In the genomic region with DNA sequence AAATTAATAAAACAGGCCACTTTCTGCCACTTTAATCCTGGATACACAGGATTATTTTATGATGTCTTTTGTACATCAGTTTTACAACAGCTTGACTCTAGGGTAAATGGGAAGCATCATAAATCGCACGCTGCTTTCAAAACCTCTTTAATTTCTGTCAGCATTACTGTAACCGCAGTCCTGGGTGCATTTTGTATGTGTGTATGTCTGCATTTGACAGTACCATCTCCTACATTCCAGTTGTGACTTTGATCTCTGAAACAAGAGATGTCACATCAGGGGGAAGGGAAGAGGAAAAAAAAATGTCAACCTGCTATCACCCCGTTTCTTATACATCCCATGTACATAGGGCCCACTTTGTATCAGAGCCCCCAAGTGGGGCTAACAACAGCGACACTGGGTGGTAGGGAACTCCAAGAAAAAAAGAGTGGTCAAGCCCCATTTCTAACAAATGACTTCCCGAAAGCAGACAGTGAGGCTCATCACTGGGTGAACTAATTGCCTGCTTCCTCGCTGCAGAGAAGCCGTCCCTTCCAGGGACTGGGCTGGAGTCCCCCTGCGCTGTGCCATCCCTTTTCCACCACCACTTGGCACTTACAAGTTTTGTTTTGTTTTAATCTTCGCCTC, we compare ENCODE assay signal across 8 mouse cellular contexts. TPM values are rescaled to one million over a fixed set of nuclear protein-coding genes. Genes with fewer than 3 reads are reported as not detected.
DNase-seq lines count a peak whose midpoint lies in the region; ATAC-seq and TF ChIP-seq lines count a peak whose summit lies in the region.

No protein-coding gene starts in this region.

- peak; percentile 43 for TF ChIP-seq CTCF in stomach, postnatal 0 days (IDR thresholded peaks at IDR 0.05; ENCODE audit: low read depth)

- H3K4me3 ChIP-seq in neural tube, embryonic 11.5 days (ENCODE audit: low read depth, low read length): peak overlapping the region; percentile 58
- peak overlapping the region; percentile 64 for H3K4me3 ChIP-seq in forebrain, embryonic 15.5 days
- H3K4me3 ChIP-seq in limb, embryonic 11.5 days (ENCODE audit: low read depth, low read length): peak overlapping the region; percentile 81
- peak overlapping the region; percentile 72 for H3K4me3 ChIP-seq in stomach, postnatal 0 days (ENCODE audit: low read depth, low read length)

- peak; percentile 35 for DNase-seq in neural tube, embryonic 11.5 days (ENCODE audit: low spot score)
- DNase-seq in neural tube, embryonic 10.5 days (ENCODE audit: extremely low spot score, low spot score): no peak
- peak; percentile 41 for DNase-seq in limb, embryonic 11.5 days (ENCODE audit: low spot score)
- DNase-seq in stomach, postnatal 0 days (ENCODE audit: low spot score): no peak
- DNase-seq in left cerebral cortex, postnatal 4 days: no peak
- DNase-seq in gastrocnemius, postnatal 25 days: no peak
- no peak for DNase-seq in layer of hippocampus, postnatal 10 days (ENCODE audit: low spot score in 2 of 2)

- no peak overlapping the region for H3K27ac ChIP-seq in neural tube, embryonic 11.5 days (ENCODE audit: low read depth, low read length)
- H3K27ac ChIP-seq in forebrain, embryonic 15.5 days (replicated peaks): no peak overlapping the region
- H3K27ac ChIP-seq in limb, embryonic 11.5 days (replicated peaks; ENCODE audit: low read depth, low read length): no peak overlapping the region
- H3K27ac ChIP-seq in stomach, postnatal 0 days (replicated peaks): peak overlapping the region; percentile 93; the same call in 1 of the 2 replicates

- no peaks in the 10 kb centered on the region for H3K9me3 ChIP-seq in neural tube, embryonic 11.5 days (ENCODE audit: control insufficient read depth, low read length)
- no peaks in the 10 kb centered on the region for H3K9me3 ChIP-seq in forebrain, embryonic 15.5 days
- H3K9me3 ChIP-seq in limb, embryonic 11.5 days (ENCODE audit: control insufficient read depth, low read length): no peaks in the 10 kb centered on the region
- no peaks in the 10 kb centered on the region for H3K9me3 ChIP-seq in stomach, postnatal 0 days (ENCODE audit: control insufficient read depth, low read length)

- peak overlapping the region; percentile 62 for H3K9ac ChIP-seq in neural tube, embryonic 11.5 days (ENCODE audit: low read length)
- no peak overlapping the region for H3K9ac ChIP-seq in forebrain, embryonic 15.5 days (replicated peaks)
- peak overlapping the region; percentile 86 for H3K9ac ChIP-seq in limb, embryonic 11.5 days (ENCODE audit: low read length)
- H3K9ac ChIP-seq in stomach, postnatal 0 days (ENCODE audit: low read length): peak overlapping the region; percentile 78

- no peak for TF ChIP-seq EP300 in stomach, postnatal 0 days (optimal IDR thresholded peaks at IDR 0.05)

- H3K27me3 ChIP-seq in neural tube, embryonic 11.5 days (ENCODE audit: control insufficient read depth, insufficient read depth, low read length): peaks cover 30% of the 10 kb centered on the region
- H3K27me3 ChIP-seq in forebrain, embryonic 15.5 days: peaks cover 67% of the 10 kb centered on the region
- H3K27me3 ChIP-seq in limb, embryonic 11.5 days (ENCODE audit: control insufficient read depth, insufficient read depth, low read length): no peaks in the 10 kb centered on the region
- H3K27me3 ChIP-seq in stomach, postnatal 0 days (ENCODE audit: control insufficient read depth, insufficient read depth, low read length): no peaks in the 10 kb centered on the region

- WGBS in neural tube, embryonic 11.5 days: 11% methylated on average over 10 of the region's 10 CpGs
- WGBS in forebrain, embryonic 15.5 days: 21% methylated on average over 10 of the region's 10 CpGs
- WGBS in limb, embryonic 11.5 days: 10% methylated on average over 10 of the region's 10 CpGs
- 14% methylated on average over 10 of the region's 10 CpGs for WGBS in stomach, postnatal 0 days

- H3K4me1 ChIP-seq in neural tube, embryonic 11.5 days (ENCODE audit: control insufficient read depth, insufficient read depth, low read length): peaks cover 6% of the 10 kb centered on the region; the same call in 1 of the 2 replicates
- H3K4me1 ChIP-seq in forebrain, embryonic 15.5 days: peaks cover 24% of the 10 kb centered on the region
- peaks cover 5% of the 10 kb centered on the region for H3K4me1 ChIP-seq in limb, embryonic 11.5 days (ENCODE audit: control insufficient read depth, insufficient read depth, low read length)
- 0 out of 2 replicates have a peak, but pooled peaks cover 2% of the 10 kb centered on the region for H3K4me1 ChIP-seq in stomach, postnatal 0 days (replicated peaks; ENCODE audit: control insufficient read depth, insufficient read depth)

- H3K36me3 ChIP-seq in neural tube, embryonic 11.5 days (ENCODE audit: control insufficient read depth, insufficient read depth, low read length): no peaks in the 10 kb centered on the region
- H3K36me3 ChIP-seq in forebrain, embryonic 15.5 days: no peaks in the 10 kb centered on the region
- H3K36me3 ChIP-seq in limb, embryonic 11.5 days (ENCODE audit: control insufficient read depth, insufficient read depth, low read length): no peaks in the 10 kb centered on the region
- H3K36me3 ChIP-seq in stomach, postnatal 0 days (ENCODE audit: control insufficient read depth, insufficient read depth, low read length): no peaks in the 10 kb centered on the region

- peak overlapping the region; percentile 76 for H3K4me2 ChIP-seq in neural tube, embryonic 11.5 days (ENCODE audit: low read depth)
- peak overlapping the region; percentile 100 for H3K4me2 ChIP-seq in forebrain, embryonic 15.5 days (replicated peaks)
- H3K4me2 ChIP-seq in limb, embryonic 11.5 days (ENCODE audit: low read depth, severe bottlenecking): peak overlapping the region; percentile 92
- H3K4me2 ChIP-seq in stomach, postnatal 0 days (replicated peaks; ENCODE audit: low read depth): peak overlapping the region; percentile 86

- intact Hi-C loops in left cerebral cortex, postnatal 4 days (cut with DNase I): no loop called here

- ATAC-seq in neural tube, embryonic 11.5 days (ENCODE audit: insufficient read depth, low FRiP score, low TSS enrichment): no peak
- ATAC-seq in forebrain, embryonic 15.5 days (replicated peaks): peak; percentile 20; the same call in 1 of the 2 replicates
- no peak for ATAC-seq in limb, embryonic 11.5 days (ENCODE audit: insufficient number of reproducible peaks, low FRiP score, low TSS enrichment, low read depth)
- ATAC-seq in stomach, postnatal 0 days (ENCODE audit: low FRiP score, low TSS enrichment): no peak

RNA-seq across cellular contexts. Expression of gene Bnc2, which starts 1.3 kb away (rescaled TPM):
- polyA plus RNA-seq in neural tube, embryonic 11.5 days (2014; fragmentation: Nextera tagmentation; extraction: Ambion mirVana): 12.8 and 16.3 TPM in 2 replicates
- 2.3 and 2.7 TPM in 2 replicates for polyA plus RNA-seq in forebrain, embryonic 15.5 days (2015; fragmentation: Nextera tagmentation; extraction: Ambion mirVana)
- polyA plus RNA-seq in limb, embryonic 11.5 days (2014; fragmentation: Nextera tagmentation; extraction: Ambion mirVana): 13.7 and 16.8 TPM in 2 replicates
- polyA plus RNA-seq in stomach, postnatal 0 days (2015; fragmentation: Nextera tagmentation; extraction: Ambion mirVana): 5.8 and 6.9 TPM in 2 replicates
- 1 to 10 TPM; 3.4 to 5.3 TPM for total RNA-seq in left cerebral cortex, postnatal 4 days (2021)
- total RNA-seq in gastrocnemius, postnatal 25 days (2021): 1 to 10 TPM; 4.5 to 6.3 TPM
- 1 to 10 TPM; 1.9 to 2.2 TPM for total RNA-seq in layer of hippocampus, postnatal 10 days (2021)

Comparison
In these comparisons a context has a peak if more than half of its experiments do, and no peak if none do; other contexts are left out.
1. DNase-seq: peak in neural tube, embryonic 11.5 days (single experiment) and limb, embryonic 11.5 days (single experiment); none in neural tube, embryonic 10.5 days (single experiment), stomach, postnatal 0 days (single experiment), left cerebral cortex, postnatal 4 days (single experiment), gastrocnemius, postnatal 25 days (single experiment) and layer of hippocampus, postnatal 10 days (0 of 2).
2. Peak in every context shown above with its lines, with median percentiles within 50 percentile points of each other: H3K4me2 ChIP-seq and H3K4me3 ChIP-seq.